ENCODE assay signal across 8 mouse cellular contexts in genomic region chr4:106804201-106804909, GRCm38 (mm10). TPM values are rescaled to one million over a fixed set of nuclear protein-coding genes. Genes with fewer than 3 reads are reported as not detected.
DNase-seq lines count a peak whose midpoint lies in the region; ATAC-seq and TF ChIP-seq lines count a peak whose summit lies in the region.

No protein-coding gene starts in this region.

- peaks cover 0 to 23% of the 10 kb centered on the region in 2 experiments; a peak in 2 of 4 replicates for H3K36me3 ChIP-seq in MEL (ENCODE audit: control insufficient read depth in 1 of 2, insufficient read depth in 2 of 2, low read length in 2 of 2)
- H3K36me3 ChIP-seq in hindbrain, embryonic 10.5 days, result no peaks in the 10 kb centered on the region

- peaks cover 4 to 27% of the 10 kb centered on the region in 2 experiments for H3K4me1 ChIP-seq in MEL (ENCODE audit: control insufficient read depth in 1 of 2, insufficient read depth in 2 of 2, low read length in 2 of 2)
- peaks cover 32% of the 10 kb centered on the region for H3K4me1 ChIP-seq in hindbrain, embryonic 10.5 days (replicated peaks)
- peaks cover 3% of the 10 kb centered on the region; the same call in 1 of the 2 replicates for H3K4me1 ChIP-seq in lung, adult 2 months (ENCODE audit: control insufficient read depth, insufficient read depth, low read length)

- peak overlapping the region; percentile 90 for H3K27ac ChIP-seq in MEL (ENCODE audit: control insufficient read depth, low read depth, low read length)
- H3K27ac ChIP-seq in hindbrain, embryonic 10.5 days, result peak overlapping the region; percentile 74

- TF ChIP-seq POLR2A in MEL (IDR thresholded peaks at IDR 0.05; ENCODE audit: control insufficient read depth in 1 of 2, insufficient read depth in 1 of 2, low read depth in 1 of 2, low read length in 2 of 2, poor library complexity in 1 of 2), result peak; percentile 60 to 66
- TF ChIP-seq POLR2A in lung, adult 2 months (IDR thresholded peaks at IDR 0.05; ENCODE audit: borderline replicate concordance, extremely low read depth, low read depth, low read length), result no peak

- TF ChIP-seq CTCF in MEL (IDR thresholded peaks at IDR 0.05 in 2 of 3, conservative IDR thresholded peaks at IDR 0.05 in 1 of 3; ENCODE audit: control insufficient read depth in 1 of 3, insufficient read depth in 1 of 3, low read depth in 2 of 3, low read length in 3 of 3, poor library complexity in 1 of 3, severe bottlenecking in 1 of 3), result no peak
- no peak for TF ChIP-seq CTCF in lung, adult 2 months (IDR thresholded peaks at IDR 0.05; ENCODE audit: insufficient read depth, low read length)

- H3K4me3 ChIP-seq in MEL (ENCODE audit: control insufficient read depth in 1 of 2, insufficient read depth in 1 of 2, low read depth in 2 of 2, low read length in 2 of 2), result peak overlapping the region; percentile 61 to 64
- peak overlapping the region; percentile 43 for H3K4me3 ChIP-seq in hindbrain, embryonic 10.5 days
- H3K4me3 ChIP-seq in lung, adult 2 months (replicated peaks; ENCODE audit: extremely low read depth, low read depth, low read length), result peak overlapping the region; percentile 62

- intact Hi-C loops in gastrocnemius, postnatal 14 days (cut with DNase I; ENCODE audit: low total_unique reads), result no loop called here

- H3K79me2 ChIP-seq in MEL (ENCODE audit: control insufficient read depth, insufficient read depth, low read length, poor library complexity), result no peaks in the 10 kb centered on the region

- TF ChIP-seq EP300 in MEL (IDR thresholded peaks at IDR 0.05; ENCODE audit: low read depth in 1 of 2, low read length in 2 of 2), result peak; percentile 72 to 79; a peak in 3 of 4 replicates

- TF ChIP-seq RAD21 in MEL (IDR thresholded peaks at IDR 0.05; ENCODE audit: low read depth, low read length), result no peak

- no peaks in the 10 kb centered on the region for H3K27me3 ChIP-seq in MEL (ENCODE audit: control insufficient read depth in 1 of 2, insufficient read depth in 2 of 2, low read length in 2 of 2)
- H3K27me3 ChIP-seq in hindbrain, embryonic 10.5 days (ENCODE audit: insufficient read depth, poor library complexity, severe bottlenecking), result peaks cover 28% of the 10 kb centered on the region

- ATAC-seq in neutrophil, adult 5-6 weeks (ENCODE audit: extremely low read depth, insufficient number of reproducible peaks, low FRiP score, poor library complexity, severe bottlenecking), result peak; percentile 88

- no peaks in the 10 kb centered on the region for H3K9me3 ChIP-seq in MEL (replicated peaks; ENCODE audit: insufficient read depth, low read length)
- H3K9me3 ChIP-seq in hindbrain, embryonic 10.5 days, result no peaks in the 10 kb centered on the region

- peak; percentile 74 to 78 for DNase-seq in B cell, adult 2 months
- DNase-seq in MEL (ENCODE audit: low read depth, low spot score), result peak; percentile 94
- no peak for DNase-seq in hindbrain, embryonic 10.5 days (ENCODE audit: low spot score)
- DNase-seq in lung, adult 2 months, result peak; percentile 17
- DNase-seq in embryo, embryonic 11 days, result no peak
- no peak for DNase-seq in gastrocnemius, postnatal 14 days
- no peak for DNase-seq in ovary, postnatal 14 days (ENCODE audit: low spot score)

- H3K9ac ChIP-seq in MEL (ENCODE audit: control insufficient read depth, low read depth, low read length, poor library complexity, severe bottlenecking), result peak overlapping the region; percentile 64

- 44% methylated on average over 16 of the region's 16 CpGs for WGBS in hindbrain, embryonic 10.5 days
- 20% methylated on average over 16 of the region's 16 CpGs for WGBS in lung, adult 2 months

TF ChIP-seq in MEL, 35 proteins besides CTCF, POLR2A, EP300 and RAD21:
- no peak for TF ChIP-seq ZNF384 (IDR thresholded peaks at IDR 0.05; ENCODE audit: low read depth, low read length)
- no peak for TF ChIP-seq ELF1 (IDR thresholded peaks at IDR 0.05; ENCODE audit: low read depth, low read length)
- TF ChIP-seq NELFE (IDR thresholded peaks at IDR 0.05; ENCODE audit: low read depth, low read length), result no peak; the same call in 1 of the 2 replicates
- TF ChIP-seq POLR2AphosphoS5 (IDR thresholded peaks at IDR 0.05; ENCODE audit: borderline replicate concordance, low read depth, low read length), result no peak
- TF ChIP-seq E2F4 (IDR thresholded peaks at IDR 0.05; ENCODE audit: borderline replicate concordance, low read depth, low read length), result no peak
- TF ChIP-seq TAL1 (IDR thresholded peaks at IDR 0.05; ENCODE audit: low read length), result no peak
- TF ChIP-seq JUND (IDR thresholded peaks at IDR 0.05; ENCODE audit: low read depth, low read length), result no peak
- TF ChIP-seq GATA1 (IDR thresholded peaks at IDR 0.05; ENCODE audit: low read depth, low read length), result peak; percentile 77
- TF ChIP-seq GABPA (IDR thresholded peaks at IDR 0.05; ENCODE audit: low read depth, low read length), result no peak
- TF ChIP-seq HCFC1 (IDR thresholded peaks at IDR 0.05; ENCODE audit: low read depth, low read length), result peak; percentile 44; the same call in 1 of the 2 replicates
- peak; percentile 99 for TF ChIP-seq ETS1 (IDR thresholded peaks at IDR 0.05; ENCODE audit: low read depth, low read length)
- no peak for TF ChIP-seq MEF2A (IDR thresholded peaks at IDR 0.05; ENCODE audit: extremely low read depth, insufficient replicate concordance, low read depth, low read length, poor library complexity, severe bottlenecking)
- TF ChIP-seq TBP (IDR thresholded peaks at IDR 0.05; ENCODE audit: low read depth, low read length), result peak; percentile 59
- no peak for TF ChIP-seq CHD2 (IDR thresholded peaks at IDR 0.05; ENCODE audit: low read length)
- no peak for TF ChIP-seq USF2 (IDR thresholded peaks at IDR 0.05; ENCODE audit: borderline replicate concordance in 1 of 2, insufficient read depth in 1 of 2, low read depth in 1 of 2, low read length in 2 of 2)
- TF ChIP-seq RCOR1 (IDR thresholded peaks at IDR 0.05; ENCODE audit: low read depth, low read length), result peak; percentile 71
- TF ChIP-seq ZMIZ1 (IDR thresholded peaks at IDR 0.05; ENCODE audit: low read depth, low read length), result peak; percentile 77
- peak; percentile 77 for TF ChIP-seq TCF12 (IDR thresholded peaks at IDR 0.05; ENCODE audit: low read depth, low read length)
- TF ChIP-seq MAZ (IDR thresholded peaks at IDR 0.05; ENCODE audit: low read depth, low read length), result peak; percentile 94
- no peak for TF ChIP-seq MYB (IDR thresholded peaks at IDR 0.05; ENCODE audit: low read depth, low read length)
- no peak for TF ChIP-seq UBTF (IDR thresholded peaks at IDR 0.05; ENCODE audit: borderline replicate concordance, insufficient read depth, low read depth, low read length)
- TF ChIP-seq ZC3H11A (IDR thresholded peaks at IDR 0.05; ENCODE audit: low read depth, low read length), result 0 out of 2 replicates have a peak, but pooled peaks have one; percentile 19
- TF ChIP-seq MXI1 (IDR thresholded peaks at IDR 0.05; ENCODE audit: low read depth, low read length), result peak; percentile 78
- no peak; the same call in 1 of the 2 replicates for TF ChIP-seq POLR2AphosphoS2 (IDR thresholded peaks at IDR 0.05; ENCODE audit: low read length)
- TF ChIP-seq KAT2A (conservative IDR thresholded peaks at IDR 0.05; ENCODE audit: low read depth, low read length), result no peak
- no peak for TF ChIP-seq USF1 (IDR thresholded peaks at IDR 0.05; ENCODE audit: low read depth, low read length)
- TF ChIP-seq MAFK (IDR thresholded peaks at IDR 0.05; ENCODE audit: borderline replicate concordance, low read depth, low read length), result peak; percentile 42; the same call in 1 of the 2 replicates
- peak; percentile 96 for TF ChIP-seq SIN3A (IDR thresholded peaks at IDR 0.05; ENCODE audit: low read length)
- TF ChIP-seq CHD1 (IDR thresholded peaks at IDR 0.05; ENCODE audit: low read depth, low read length), result no peak
- no peak for TF ChIP-seq SMC3 (IDR thresholded peaks at IDR 0.05; ENCODE audit: low read depth, low read length)
- TF ChIP-seq BHLHE40 (IDR thresholded peaks at IDR 0.05; ENCODE audit: borderline replicate concordance, low read depth, low read length), result peak; percentile 65
- no peak for TF ChIP-seq ZKSCAN1 (IDR thresholded peaks at IDR 0.05; ENCODE audit: low read depth, low read length)
- no peak; the same call in 1 of the 2 replicates for TF ChIP-seq MYC (IDR thresholded peaks at IDR 0.05; ENCODE audit: low read depth, low read length)
- TF ChIP-seq NRF1 (IDR thresholded peaks at IDR 0.05; ENCODE audit: insufficient read depth, low read depth, low read length, poor library complexity, severe bottlenecking), result no peak
- TF ChIP-seq MAX (IDR thresholded peaks at IDR 0.05; ENCODE audit: low read length), result no peak; the same call in 1 of the 2 replicates
TF ChIP-seq in MEL: peak in this region for 13.

RNA-seq across cellular contexts. Expression of gene Acot11, which starts 0.4 kb away (rescaled TPM):
- total RNA-seq in MEL (2012; rRNA removed), result 1.5 and 1.8 TPM in 2 replicates
- 1 to 10 TPM in 1 of 2 experiments, not detected in 1; 2.5 TPM for polyA plus RNA-seq in MEL (2012; ENCODE audit: insufficient read depth in 1 of 2, insufficient read length in 2 of 2, low read depth in 1 of 2, low replicate concordance in 2 of 2, missing spikeins in 1 of 2)
- polyA plus RNA-seq in hindbrain, embryonic 10.5 days (2016; fragmentation: Nextera tagmentation; extraction: Ambion mirVana), result 1.8 and 2.2 TPM in 2 replicates
- 9.8 and 18.6 TPM in 2 replicates for polyA plus RNA-seq in lung, adult 2 months (2012; rRNA removed)
- 2.4 and 2.5 TPM in 2 replicates for total RNA-seq in neutrophil, adult 5-6 weeks (2017)
- 10 to 100 TPM in 1 of 2 experiments, 1 to 10 TPM in 1; 8.4 to 15.9 TPM for total RNA-seq in gastrocnemius, postnatal 14 days (2021)

Comparison
In these comparisons a context has a peak if more than half of its experiments do, and no peak if none do; other contexts are left out.
1. DNase-seq: peak in B cell, adult 2 months (2 of 2), MEL (single experiment) and lung, adult 2 months (single experiment); none in hindbrain, embryonic 10.5 days (single experiment), embryo, embryonic 11 days (single experiment), gastrocnemius, postnatal 14 days (single experiment) and ovary, postnatal 14 days (single experiment).
2. Peak in every context shown above with its lines, with median percentiles within 50 percentile points of each other: H3K4me3 ChIP-seq.